Mouse (Mus musculus) forebrain, embryonic 14.5 days (tissue): ENCODE measurements at regions not wholly inside any gene's neighbourhood (a gene's known extent, or its start where the extent isn't known, plus 50 kb on each side); places are given as distances from the start of the nearest gene placed in this dataset.

Source experiments
- ATAC-seq: fragments of 200-750 bp; cut with Nextera tagmentation; 2 replicates; pipeline ENCODE4 v1.8.0; 2017; ENCODE audit warnings: mild to moderate bottlenecking, moderate library complexity
- DNase-seq: peaks from one replicate; pipeline ENCODE4 v3.0.0-alpha.2; 2015; ENCODE audit warnings: low spot score
- H3K27ac ChIP-seq: fragments of 300-500 bp; sonication (generic); 2 replicates; pipeline ENCODE4 v1.5.1; 2014; ENCODE audit warnings: low read depth, mild to moderate bottlenecking, control low read depth, low read length, moderate library complexity
- H3K27me3 ChIP-seq: fragments of 300-500 bp; sonication (generic); replicated peaks from 2 replicates; pipeline ENCODE4 v1.6.1; 2014; ENCODE audit warnings: low read length, control low read depth, mixed read lengths; ENCODE audit not compliant: control insufficient read depth, insufficient read depth
- H3K36me3 ChIP-seq: fragments of 300-500 bp; sonication (generic); 2 replicates; pipeline ENCODE4 v1.6.1; 2014; ENCODE audit warnings: low read length, control low read depth; ENCODE audit not compliant: control insufficient read depth, insufficient read depth
- H3K4me1 ChIP-seq: fragments of 300-500 bp; sonication (generic); 2 replicates; pipeline ENCODE4 v1.6.1; 2014; ENCODE audit warnings: antibody characterized with exemption, low read length, control low read depth; ENCODE audit not compliant: control insufficient read depth, insufficient read depth
- H3K4me2 ChIP-seq: fragments of 300-500 bp; sonication (generic); 2 replicates; pipeline ENCODE4 v1.6.1; 2014; ENCODE audit warnings: mild to moderate bottlenecking, control low read depth, low read length
- H3K4me3 ChIP-seq: fragments of 300-500 bp; sonication (generic); 2 replicates; pipeline ENCODE4 v1.5.1; 2014; ENCODE audit warnings: low read depth, low read length, control low read depth
- H3K9ac ChIP-seq: fragments of 300-500 bp; sonication (generic); 2 replicates; pipeline ENCODE4 v1.6.1; 2014; ENCODE audit warnings: mild to moderate bottlenecking, low read length, control low read depth, moderate library complexity
- H3K9me3 ChIP-seq: fragments of 300-500 bp; sonication (generic); replicated peaks from 2 replicates; pipeline ENCODE4 v1.6.1; 2016; ENCODE audit warnings: low read length, control low read depth, mixed read lengths; ENCODE audit not compliant: control insufficient read depth
- WGBS: fragments of 180-500 bp; shearing (Covaris S2); extraction: QIAGEN DNeasy Blood & Tissue Kit; methylation state at CpG from one replicate; pipeline ENCODE4 v1.1.7; 2014; 5-methylcytosine and 5-hydroxymethylcytosine counted together

DNA sequence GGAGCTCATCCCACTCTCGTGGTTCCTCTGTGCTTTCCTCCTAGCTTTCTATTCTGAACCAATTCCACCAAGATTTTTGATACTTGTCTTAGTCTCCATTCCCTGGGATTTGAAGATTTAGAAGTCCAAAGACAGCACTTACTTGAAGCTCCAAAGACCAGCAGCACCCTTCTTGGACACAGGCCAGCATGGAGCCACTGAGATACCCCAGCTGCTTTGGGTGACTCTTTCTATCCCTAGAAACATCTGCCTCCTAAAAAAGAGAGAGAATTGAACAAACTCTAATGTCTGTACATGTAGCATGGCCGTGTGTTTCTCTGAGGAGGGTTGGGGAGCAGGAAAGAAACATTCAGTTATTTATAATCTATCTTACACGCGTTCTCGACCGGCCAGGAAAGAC lies 235.5 kb downstream of the Snx19 start:
- DNase-seq (no peak), ATAC-seq (no peak)
- Histone ChIP-seq H3K27me3 (no peaks in the 10 kb centered on the region), H3K9me3 (peaks cover 3% of the 10 kb centered on the region; the same call in 1 of the 2 replicates), H3K36me3 (no peaks in the 10 kb centered on the region), H3K9ac (no peak overlapping the region), H3K4me3 (no peak overlapping the region), H3K4me2 (no peak overlapping the region), H3K4me1 (no peaks in the 10 kb centered on the region), H3K27ac (no peak overlapping the region)
- 88% methylated on average over 6 of the region's 6 CpGs for WGBS

DNA sequence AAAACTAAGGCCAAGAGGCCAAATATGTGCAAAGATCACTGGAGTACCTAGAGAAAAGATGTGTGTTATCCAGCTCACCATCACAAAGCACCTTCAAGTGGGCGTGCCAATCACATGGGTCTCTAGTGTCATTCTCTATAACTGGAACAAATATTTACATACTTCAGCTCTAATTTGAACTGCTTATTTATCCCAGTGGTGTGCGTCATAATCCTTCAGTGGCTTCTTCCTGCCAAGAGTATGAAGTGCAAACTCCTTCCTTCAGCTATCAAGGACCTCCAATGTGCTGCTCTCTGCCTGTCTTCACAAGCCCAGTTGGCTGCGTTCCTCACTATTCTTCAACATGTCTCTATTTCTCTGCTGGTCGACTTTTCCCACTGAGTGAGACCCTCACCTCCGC lies 227.1 kb downstream of the Snx19 start:
- Histone ChIP-seq H3K36me3 (no peaks in the 10 kb centered on the region), H3K27ac (no peak overlapping the region), H3K4me2 (no peak overlapping the region), H3K9ac (no peak overlapping the region), H3K4me3 (no peak overlapping the region), H3K4me1 (no peaks in the 10 kb centered on the region), H3K27me3 (no peaks in the 10 kb centered on the region), H3K9me3 (no peaks in the 10 kb centered on the region)
- ATAC-seq = no peak
- no peak for DNase-seq
- 90% methylated on average over 5 of the region's 5 CpGs for WGBS

DNA sequence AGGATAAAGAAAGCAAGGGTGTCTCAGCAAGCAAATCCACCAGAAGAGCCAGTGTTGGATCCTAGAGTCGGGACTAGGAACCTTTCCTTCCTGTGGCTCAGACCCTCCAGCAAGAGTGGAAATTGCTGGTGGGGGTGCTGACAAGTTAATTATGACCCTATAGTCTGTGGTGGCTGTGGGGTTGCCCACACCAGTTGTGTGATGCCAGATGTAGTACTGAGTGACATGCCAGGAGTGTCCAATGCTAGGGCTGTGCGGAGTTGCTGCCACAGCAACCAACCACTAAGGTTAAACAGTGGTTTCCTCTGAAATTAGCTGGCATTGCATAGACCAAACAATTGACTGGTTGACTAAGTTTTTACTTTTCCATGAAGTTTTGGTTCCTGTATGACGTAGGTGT lies 226.3 kb downstream of the Snx19 start:
- Histone ChIP-seq H3K27me3 (no peaks in the 10 kb centered on the region), H3K4me3 (no peak overlapping the region), H3K4me1 (no peaks in the 10 kb centered on the region), H3K4me2 (no peak overlapping the region), H3K27ac (no peak overlapping the region), H3K9me3 (no peaks in the 10 kb centered on the region), H3K9ac (no peak overlapping the region), H3K36me3 (no peaks in the 10 kb centered on the region)
- 90% methylated on average over 3 of the region's 3 CpGs for WGBS
- no peak for ATAC-seq
- no peak for DNase-seq

DNA sequence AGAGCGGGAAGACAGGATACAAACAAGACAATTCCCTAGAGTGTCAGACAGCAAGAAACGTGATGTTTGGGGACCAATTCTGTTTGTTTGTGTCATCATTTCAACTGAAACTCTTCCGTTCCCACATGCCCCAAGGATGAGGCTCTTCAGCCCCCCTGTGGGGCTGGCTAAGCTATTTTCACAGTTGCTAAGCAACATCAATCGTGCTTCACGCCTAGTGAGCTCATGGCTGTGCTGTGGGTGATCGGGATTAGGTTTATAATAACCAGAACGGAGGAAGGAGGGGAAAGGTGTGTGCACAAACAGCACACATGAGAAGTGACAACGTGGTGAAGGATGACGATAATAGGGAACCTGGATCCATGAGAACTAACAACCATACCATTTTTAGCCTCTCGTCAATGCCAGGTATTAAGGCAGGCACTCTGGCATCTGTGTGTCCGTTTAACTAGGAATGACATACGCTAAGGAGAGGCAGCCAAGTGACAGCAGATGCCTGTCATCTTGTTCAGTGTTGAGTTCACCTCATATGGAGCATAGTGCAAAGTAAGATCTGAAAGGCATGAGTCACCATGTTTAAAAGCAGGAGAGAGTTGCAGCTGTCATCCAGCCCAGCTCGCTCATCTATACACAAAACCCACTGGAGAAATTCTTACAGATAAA lies 222.6 kb downstream of the Snx19 start:
- 58% methylated on average over 13 of the region's 13 CpGs for WGBS
- Histone ChIP-seq H3K9me3 (no peaks in the 10 kb centered on the region), H3K4me1 (no peaks in the 10 kb centered on the region), H3K27ac (no peak overlapping the region), H3K36me3 (no peaks in the 10 kb centered on the region), H3K4me2 (no peak overlapping the region), H3K9ac (no peak overlapping the region), H3K4me3 (no peak overlapping the region), H3K27me3 (no peaks in the 10 kb centered on the region)
- DNase-seq = peak; percentile 52
- ATAC-seq = no peak

DNA sequence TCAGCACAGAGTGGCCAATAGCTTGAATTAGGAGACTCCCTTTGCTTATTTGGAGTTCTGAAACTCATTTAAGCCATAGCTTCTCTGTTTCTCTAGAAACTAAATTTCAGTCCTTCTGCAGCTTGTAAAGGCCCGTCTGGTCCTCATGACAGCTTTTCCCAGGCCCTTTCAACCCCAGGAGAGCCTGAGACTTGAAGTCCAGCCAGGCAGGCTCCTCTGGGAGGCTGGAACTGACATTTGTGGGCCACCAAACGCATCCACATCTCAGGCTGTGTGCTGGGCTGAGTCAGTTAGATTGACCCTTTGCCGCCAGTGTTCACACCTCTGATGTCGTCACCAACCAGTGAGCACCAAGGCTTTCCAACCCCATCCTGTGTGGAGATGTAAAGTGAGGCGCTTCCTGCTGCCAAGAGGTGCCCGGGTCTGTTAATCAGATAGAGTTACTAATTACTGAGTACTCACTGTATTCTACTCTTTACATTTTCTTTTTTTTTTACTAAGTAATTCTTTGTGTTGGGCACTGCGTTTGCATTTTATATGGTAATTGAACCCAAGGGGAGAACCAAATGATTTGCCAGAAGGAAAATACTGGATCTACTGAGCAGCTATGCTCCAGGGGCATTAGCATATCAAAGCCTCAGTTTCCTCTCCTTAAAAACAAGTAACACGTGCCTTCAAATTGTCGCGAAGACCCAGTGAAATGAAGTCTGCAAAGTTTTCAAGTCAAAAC lies 207.0 kb downstream of the Snx19 start:
- H3K9me3 ChIP-seq = no peaks in the 10 kb centered on the region
- peak; percentile 78 for ATAC-seq
- H3K9ac ChIP-seq = no peak overlapping the region
- H3K27ac ChIP-seq = no peak overlapping the region
- 20% methylated on average over 10 of the region's 10 CpGs for WGBS
- H3K4me1 ChIP-seq = peaks cover 17% of the 10 kb centered on the region
- DNase-seq = peak; percentile 69
- H3K4me3 ChIP-seq = no peak overlapping the region
- no peak overlapping the region for H3K4me2 ChIP-seq
- no peaks in the 10 kb centered on the region for H3K36me3 ChIP-seq
- H3K27me3 ChIP-seq = no peaks in the 10 kb centered on the region

DNA sequence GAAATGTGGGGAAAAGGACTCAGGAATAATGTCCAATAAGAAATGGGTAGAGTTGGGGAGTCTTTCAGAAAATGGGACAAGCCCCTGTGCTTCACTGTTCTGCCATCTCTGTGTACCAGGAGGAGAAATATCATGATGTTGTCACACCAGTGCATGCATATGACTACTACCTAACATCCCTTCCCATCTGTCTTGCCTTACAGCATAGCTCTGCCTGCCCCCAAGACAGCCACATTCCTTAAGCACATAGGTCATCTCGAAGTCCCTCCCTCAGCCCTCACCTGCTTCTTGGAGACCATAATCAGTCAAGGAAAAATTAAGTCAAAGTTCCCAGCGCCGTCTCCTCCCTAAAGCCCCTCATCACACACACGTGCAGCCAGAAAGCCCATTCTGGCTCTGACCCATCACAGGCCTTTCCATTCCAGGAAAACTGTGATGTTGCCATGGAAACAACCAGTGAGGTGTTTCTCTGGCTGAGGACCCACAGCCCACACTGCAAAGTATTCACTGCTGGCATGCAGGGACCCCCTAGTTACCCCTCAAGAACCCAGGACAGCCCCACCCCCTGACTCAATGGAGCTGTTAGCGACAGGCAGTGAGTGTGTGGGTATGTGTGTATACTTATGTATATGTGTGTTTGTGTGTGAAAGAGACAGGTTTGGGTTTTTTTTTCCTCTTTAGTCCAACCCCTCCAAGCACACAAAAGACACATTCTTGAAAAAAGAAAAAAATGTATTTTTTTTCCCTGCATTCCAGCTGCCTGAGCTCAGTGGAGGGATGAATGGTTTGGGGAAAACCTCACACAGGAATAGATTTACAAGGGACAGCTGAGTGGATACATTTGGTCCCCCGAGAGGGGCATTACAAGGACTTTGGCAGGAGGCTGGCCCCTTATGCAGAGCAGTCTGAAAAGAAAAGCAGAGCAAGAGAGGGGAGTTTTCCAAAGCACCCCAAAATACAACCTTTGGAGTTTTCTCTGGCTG lies 205.5 kb downstream of the Snx19 start:
- Histone ChIP-seq H3K27ac (peak overlapping the region; percentile 21; the same call in 1 of the 2 replicates), H3K4me3 (no peak overlapping the region), H3K9ac (no peak overlapping the region), H3K27me3 (no peaks in the 10 kb centered on the region), H3K4me2 (no peak overlapping the region), H3K4me1 (peaks cover 17% of the 10 kb centered on the region), H3K36me3 (no peaks in the 10 kb centered on the region), H3K9me3 (no peaks in the 10 kb centered on the region)
- DNase-seq (peak; percentile 77), ATAC-seq (peak; percentile 76)
- 28% methylated on average over 6 of the region's 6 CpGs for whole genome bisulfite sequencing

DNA sequence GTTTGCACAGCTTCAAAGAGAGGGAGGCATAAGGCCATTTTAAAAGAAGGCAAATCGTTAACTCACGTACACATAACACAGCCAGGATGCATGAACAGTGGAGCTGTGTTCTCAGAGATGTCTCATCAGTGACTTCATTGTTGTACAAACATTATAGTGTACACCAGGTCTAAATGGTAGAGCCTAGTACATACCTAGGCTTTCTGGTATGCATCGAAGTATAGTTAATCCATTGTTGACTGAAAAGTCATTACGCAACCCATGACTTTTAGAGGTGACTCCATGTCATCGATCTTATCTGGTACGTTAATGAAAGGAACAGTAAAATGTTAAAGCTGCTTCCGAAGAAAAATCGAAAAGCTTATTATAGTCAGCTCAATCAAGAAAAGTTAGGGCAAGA lies 198.7 kb downstream of the Snx19 start:
- H3K27ac ChIP-seq = no peak overlapping the region
- ATAC-seq (no peak), DNase-seq (no peak)
- 89% methylated on average over 8 of the region's 8 CpGs for WGBS
- no peak overlapping the region for H3K9ac ChIP-seq
- no peaks in the 10 kb centered on the region for H3K9me3 ChIP-seq
- H3K27me3 ChIP-seq = no peaks in the 10 kb centered on the region
- no peak overlapping the region for H3K4me3 ChIP-seq
- no peaks in the 10 kb centered on the region for H3K4me1 ChIP-seq
- H3K4me2 ChIP-seq = no peak overlapping the region
- H3K36me3 ChIP-seq = no peaks in the 10 kb centered on the region

DNA sequence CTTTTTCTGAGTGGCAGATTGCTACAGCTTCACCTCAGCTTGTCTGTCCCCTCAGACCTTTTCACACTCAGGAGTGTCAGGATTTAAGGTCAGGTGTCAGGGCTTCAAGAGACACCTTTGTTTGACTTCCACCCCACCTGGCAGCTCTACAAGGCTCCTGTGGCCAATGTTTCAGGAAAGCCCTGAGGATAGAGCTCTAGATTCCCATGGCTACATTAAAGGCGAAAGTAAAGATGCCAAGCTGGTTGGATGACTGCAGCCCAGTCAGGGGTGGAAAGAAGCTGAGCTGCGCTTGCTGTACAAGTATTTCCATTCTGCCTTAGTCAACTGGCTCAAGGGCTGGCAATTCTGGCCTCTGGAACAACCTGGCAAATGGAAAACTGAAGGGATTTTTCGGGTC lies 198.2 kb downstream of the Snx19 start:
- no peaks in the 10 kb centered on the region for H3K36me3 ChIP-seq
- H3K4me3 ChIP-seq = no peak overlapping the region
- WGBS = 92% methylated on average over 3 of the region's 3 CpGs
- H3K4me2 ChIP-seq = no peak overlapping the region
- no peaks in the 10 kb centered on the region for H3K27me3 ChIP-seq
- no peak overlapping the region for H3K9ac ChIP-seq
- no peaks in the 10 kb centered on the region for H3K9me3 ChIP-seq
- no peaks in the 10 kb centered on the region for H3K4me1 ChIP-seq
- DNase-seq = no peak
- H3K27ac ChIP-seq = no peak overlapping the region
- ATAC-seq = no peak
